Mouse (Mus musculus): ENCODE measurements around the gene Maml3. TPM values are rescaled to one million over a fixed set of nuclear protein-coding genes. Genes with fewer than 3 reads are reported as not detected.

The Maml3 gene
- polyA plus RNA-seq, 1 experiment from 2014 or later = 2.9 TPM

DNA sequence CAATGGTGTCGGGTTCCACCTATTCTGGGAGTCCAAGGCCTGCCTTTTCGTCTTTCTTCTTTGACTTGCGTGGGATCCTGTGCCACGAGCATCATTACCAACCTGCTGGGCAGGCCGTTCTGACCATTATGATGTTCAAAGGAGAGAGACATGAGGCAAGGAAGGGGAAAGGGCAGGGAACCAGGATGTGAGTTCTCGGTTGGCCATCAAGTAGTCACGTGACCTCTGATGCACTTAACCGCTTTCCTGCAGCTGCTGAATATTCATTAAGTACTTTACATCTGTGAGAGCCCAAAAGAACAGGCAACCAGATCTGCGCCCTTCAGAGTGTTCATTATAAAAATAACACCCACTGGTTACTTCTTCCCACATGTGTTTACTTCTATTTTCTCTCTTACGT is 411.7 kb downstream of the Maml3 start:
- Histone ChIP-seq H3K4me1 (replicated peaks; ENCODE audit: control insufficient read depth, insufficient read depth) (no peaks in the 10 kb centered on the region), H3K27ac (replicated peaks) (no peak overlapping the region), H3K9ac (ENCODE audit: low read length) (no peak overlapping the region), H3K4me2 (replicated peaks; ENCODE audit: low read depth) (no peak overlapping the region), H3K36me3 (ENCODE audit: control insufficient read depth, insufficient read depth, low read length) (peaks cover 4% of the 10 kb centered on the region), H3K9me3 (ENCODE audit: control insufficient read depth, low read length) (no peaks in the 10 kb centered on the region), H3K27me3 (ENCODE audit: control insufficient read depth, insufficient read depth, low read length) (no peaks in the 10 kb centered on the region), H3K4me3 (ENCODE audit: low read depth, low read length) (no peak overlapping the region)
- no peak for ATAC-seq (ENCODE audit: low FRiP score, low TSS enrichment)
- 93% methylated on average over 10 of the region's 10 CpGs for WGBS
- no peak for DNase-seq (ENCODE audit: low spot score)
- no peak for TF ChIP-seq EP300 (optimal IDR thresholded peaks at IDR 0.05)
- TF ChIP-seq CTCF (IDR thresholded peaks at IDR 0.05; ENCODE audit: low read depth) = no peak

DNA sequence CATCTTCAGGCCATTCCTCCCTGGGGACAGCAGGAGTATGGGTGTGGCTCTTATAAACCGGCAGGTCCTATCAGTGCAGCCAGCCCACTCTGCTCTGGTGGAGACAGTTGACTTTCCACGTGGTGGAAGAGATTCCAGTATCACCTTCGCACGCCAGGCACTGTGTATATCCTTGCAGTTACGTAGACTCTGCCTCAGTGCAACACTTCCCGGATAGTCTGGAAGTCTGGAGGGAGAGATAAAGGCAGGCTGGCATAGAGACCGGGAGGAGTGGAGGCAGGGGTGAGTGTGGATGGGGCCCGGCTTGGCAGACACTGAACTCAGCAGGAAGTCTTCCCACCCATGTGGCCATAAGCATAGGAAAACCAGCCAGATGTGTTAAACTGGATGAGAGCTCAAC is 416.2 kb downstream of the Maml3 start:
- TF ChIP-seq CTCF (IDR thresholded peaks at IDR 0.05; ENCODE audit: low read depth) = no peak
- TF ChIP-seq EP300 (optimal IDR thresholded peaks at IDR 0.05) = no peak
- Histone ChIP-seq H3K9ac (ENCODE audit: low read length) (no peak overlapping the region), H3K4me2 (replicated peaks; ENCODE audit: low read depth) (no peak overlapping the region), H3K36me3 (ENCODE audit: control insufficient read depth, insufficient read depth, low read length) (peaks cover 4% of the 10 kb centered on the region), H3K4me3 (ENCODE audit: low read depth, low read length) (no peak overlapping the region), H3K9me3 (ENCODE audit: control insufficient read depth, low read length) (no peaks in the 10 kb centered on the region), H3K27ac (replicated peaks) (no peak overlapping the region), H3K4me1 (replicated peaks; ENCODE audit: control insufficient read depth, insufficient read depth) (no peaks in the 10 kb centered on the region), H3K27me3 (ENCODE audit: control insufficient read depth, insufficient read depth, low read length) (no peaks in the 10 kb centered on the region)
- 85% methylated on average over 8 of the region's 8 CpGs for WGBS
- no peak for ATAC-seq (ENCODE audit: low FRiP score, low TSS enrichment)
- DNase-seq (ENCODE audit: low spot score) = no peak

DNA sequence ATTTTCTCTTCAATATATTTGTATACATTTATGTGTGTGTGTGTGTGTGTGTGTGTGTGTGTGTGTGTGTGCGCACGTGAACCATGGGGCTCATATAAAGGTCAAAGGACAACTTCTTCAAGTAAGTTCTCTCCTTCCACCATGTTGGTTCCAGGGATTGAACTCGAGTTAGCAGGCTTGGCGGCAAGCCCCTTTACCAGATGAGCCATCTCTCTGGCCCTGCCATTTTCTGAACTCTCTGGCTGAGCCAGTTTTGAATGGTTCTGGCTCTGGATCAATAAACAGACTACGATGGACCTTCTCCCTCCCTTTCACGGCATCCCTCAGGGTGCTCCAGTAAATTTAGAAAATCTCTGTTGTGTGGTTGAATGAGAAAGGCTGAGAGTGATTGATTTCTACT is 418.1 kb downstream of the Maml3 start:
- no peak for TF ChIP-seq EP300 (optimal IDR thresholded peaks at IDR 0.05)
- no peak for TF ChIP-seq CTCF (IDR thresholded peaks at IDR 0.05; ENCODE audit: low read depth)
- DNase-seq (ENCODE audit: low spot score) (no peak), ATAC-seq (ENCODE audit: low FRiP score, low TSS enrichment) (no peak)
- H3K9ac ChIP-seq (ENCODE audit: low read length) = no peak overlapping the region
- no peak overlapping the region for H3K27ac ChIP-seq (replicated peaks)
- no peaks in the 10 kb centered on the region for H3K4me1 ChIP-seq (replicated peaks; ENCODE audit: control insufficient read depth, insufficient read depth)
- 65% methylated on average over 6 of the region's 6 CpGs for WGBS
- H3K27me3 ChIP-seq (ENCODE audit: control insufficient read depth, insufficient read depth, low read length) = no peaks in the 10 kb centered on the region
- H3K4me3 ChIP-seq (ENCODE audit: low read depth, low read length) = no peak overlapping the region
- no peak overlapping the region for H3K4me2 ChIP-seq (replicated peaks; ENCODE audit: low read depth)
- H3K36me3 ChIP-seq (ENCODE audit: control insufficient read depth, insufficient read depth, low read length) = peaks cover 4% of the 10 kb centered on the region
- H3K9me3 ChIP-seq (ENCODE audit: control insufficient read depth, low read length) = no peaks in the 10 kb centered on the region

DNA sequence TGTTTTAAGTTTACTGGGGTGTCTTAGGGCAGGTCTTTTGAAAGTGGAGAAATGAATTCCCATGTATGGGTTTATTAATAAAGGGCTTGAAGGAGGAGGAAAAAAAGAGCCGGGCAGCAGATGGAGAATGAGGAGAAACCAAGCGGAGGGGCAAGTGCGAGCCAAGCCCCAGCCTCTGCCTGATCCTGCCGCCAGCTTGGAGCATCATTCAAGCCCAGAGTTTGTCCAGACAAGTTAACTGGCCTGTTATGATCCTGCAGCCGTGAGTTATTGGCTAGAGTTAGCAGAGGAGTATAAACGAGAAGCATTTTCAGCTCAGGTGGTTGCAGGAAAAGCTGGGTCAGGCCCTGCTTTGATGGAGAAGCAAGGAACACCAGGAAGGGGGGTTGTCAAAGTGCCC is 418.6 kb downstream of the Maml3 start:
- H3K4me1 ChIP-seq (replicated peaks; ENCODE audit: control insufficient read depth, insufficient read depth) = no peaks in the 10 kb centered on the region
- no peaks in the 10 kb centered on the region for H3K27me3 ChIP-seq (ENCODE audit: control insufficient read depth, insufficient read depth, low read length)
- H3K27ac ChIP-seq (replicated peaks) = no peak overlapping the region
- H3K9me3 ChIP-seq (ENCODE audit: control insufficient read depth, low read length) = no peaks in the 10 kb centered on the region
- H3K4me3 ChIP-seq (ENCODE audit: low read depth, low read length) = no peak overlapping the region
- no peak overlapping the region for H3K9ac ChIP-seq (ENCODE audit: low read length)
- TF ChIP-seq CTCF (IDR thresholded peaks at IDR 0.05; ENCODE audit: low read depth) = no peak
- TF ChIP-seq EP300 (optimal IDR thresholded peaks at IDR 0.05) = no peak
- WGBS = 59% methylated on average over 6 of the region's 6 CpGs
- DNase-seq (ENCODE audit: low spot score) (no peak), ATAC-seq (ENCODE audit: low FRiP score, low TSS enrichment) (no peak)
- no peak overlapping the region for H3K4me2 ChIP-seq (replicated peaks; ENCODE audit: low read depth)
- peaks cover 4% of the 10 kb centered on the region for H3K36me3 ChIP-seq (ENCODE audit: control insufficient read depth, insufficient read depth, low read length)

DNA sequence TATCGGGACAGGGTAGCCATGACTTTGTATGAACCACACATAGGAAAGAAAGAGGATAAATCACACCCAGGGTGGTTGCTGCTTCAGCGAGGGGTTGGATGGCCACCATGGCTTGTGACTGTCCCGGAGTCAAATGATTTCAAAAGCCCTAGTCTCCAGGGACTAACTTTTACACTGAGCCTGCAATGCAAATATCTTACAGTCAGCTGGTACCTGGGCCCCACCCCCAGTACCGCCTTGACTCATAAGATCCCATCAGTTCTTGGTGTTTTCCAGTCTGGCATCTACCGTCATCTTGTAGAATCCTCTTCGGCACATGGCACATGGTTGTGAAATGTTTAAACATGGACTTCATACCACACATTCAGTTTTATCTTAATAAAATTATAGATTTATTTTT is 419.3 kb downstream of the Maml3 start:
- H3K36me3 ChIP-seq (ENCODE audit: control insufficient read depth, insufficient read depth, low read length) = peaks cover 4% of the 10 kb centered on the region
- H3K27ac ChIP-seq (replicated peaks) = no peak overlapping the region
- H3K4me2 ChIP-seq (replicated peaks; ENCODE audit: low read depth) = no peak overlapping the region
- DNase-seq (ENCODE audit: low spot score) (no peak), ATAC-seq (ENCODE audit: low FRiP score, low TSS enrichment) (no peak)
- no peak overlapping the region for H3K9ac ChIP-seq (ENCODE audit: low read length)
- H3K9me3 ChIP-seq (ENCODE audit: control insufficient read depth, low read length) = no peaks in the 10 kb centered on the region
- no peak overlapping the region for H3K4me3 ChIP-seq (ENCODE audit: low read depth, low read length)
- WGBS = 92% methylated on average over 6 of the region's 6 CpGs
- H3K4me1 ChIP-seq (replicated peaks; ENCODE audit: control insufficient read depth, insufficient read depth) = no peaks in the 10 kb centered on the region
- TF ChIP-seq CTCF (IDR thresholded peaks at IDR 0.05; ENCODE audit: low read depth) (no peak), EP300 (optimal IDR thresholded peaks at IDR 0.05) (no peak)
- no peaks in the 10 kb centered on the region for H3K27me3 ChIP-seq (ENCODE audit: control insufficient read depth, insufficient read depth, low read length)

DNA sequence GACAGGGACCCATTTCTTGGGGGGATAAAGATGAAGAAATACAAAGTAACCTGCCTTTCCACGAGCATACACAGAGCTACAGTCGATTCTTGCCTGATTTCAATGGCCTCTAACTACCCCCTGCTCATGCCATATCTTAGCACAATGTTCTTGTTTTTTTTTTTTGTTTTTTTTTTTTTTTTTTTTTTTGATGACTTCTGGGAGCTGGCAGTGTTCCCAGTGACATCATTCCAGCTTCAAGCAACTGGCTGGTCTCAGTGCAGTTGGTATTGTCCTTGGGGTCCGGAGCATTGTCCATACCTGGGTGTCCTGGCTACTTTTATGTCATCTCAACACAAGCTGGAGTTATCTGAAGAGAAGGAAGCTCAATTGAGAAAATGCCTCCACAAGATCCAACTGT is 429.9 kb downstream of the Maml3 start:
- Histone ChIP-seq H3K4me2 (replicated peaks; ENCODE audit: low read depth) (no peak overlapping the region), H3K27me3 (ENCODE audit: control insufficient read depth, insufficient read depth, low read length) (no peaks in the 10 kb centered on the region), H3K9me3 (ENCODE audit: control insufficient read depth, low read length) (no peaks in the 10 kb centered on the region), H3K4me1 (replicated peaks; ENCODE audit: control insufficient read depth, insufficient read depth) (no peaks in the 10 kb centered on the region), H3K36me3 (ENCODE audit: control insufficient read depth, insufficient read depth, low read length) (no peaks in the 10 kb centered on the region), H3K4me3 (ENCODE audit: low read depth, low read length) (no peak overlapping the region), H3K9ac (ENCODE audit: low read length) (no peak overlapping the region), H3K27ac (replicated peaks) (no peak overlapping the region)
- 85% methylated on average over 3 of the region's 3 CpGs for WGBS
- TF ChIP-seq CTCF (IDR thresholded peaks at IDR 0.05; ENCODE audit: low read depth) = no peak
- no peak for TF ChIP-seq EP300 (optimal IDR thresholded peaks at IDR 0.05)
- DNase-seq (ENCODE audit: low spot score) (no peak), ATAC-seq (ENCODE audit: low FRiP score, low TSS enrichment) (no peak)

Data from stomach, postnatal 0 days (tissue).